Mouse (Mus musculus): ENCODE results near the gene U2surp. TPM values are rescaled to one million over a fixed set of nuclear protein-coding genes. Genes with fewer than 3 reads are reported as not detected.

Gene U2surp
- total and polyA plus RNA-seq, 3 experiments: 69.0 to 244 (median 72.1) TPM

DNA sequence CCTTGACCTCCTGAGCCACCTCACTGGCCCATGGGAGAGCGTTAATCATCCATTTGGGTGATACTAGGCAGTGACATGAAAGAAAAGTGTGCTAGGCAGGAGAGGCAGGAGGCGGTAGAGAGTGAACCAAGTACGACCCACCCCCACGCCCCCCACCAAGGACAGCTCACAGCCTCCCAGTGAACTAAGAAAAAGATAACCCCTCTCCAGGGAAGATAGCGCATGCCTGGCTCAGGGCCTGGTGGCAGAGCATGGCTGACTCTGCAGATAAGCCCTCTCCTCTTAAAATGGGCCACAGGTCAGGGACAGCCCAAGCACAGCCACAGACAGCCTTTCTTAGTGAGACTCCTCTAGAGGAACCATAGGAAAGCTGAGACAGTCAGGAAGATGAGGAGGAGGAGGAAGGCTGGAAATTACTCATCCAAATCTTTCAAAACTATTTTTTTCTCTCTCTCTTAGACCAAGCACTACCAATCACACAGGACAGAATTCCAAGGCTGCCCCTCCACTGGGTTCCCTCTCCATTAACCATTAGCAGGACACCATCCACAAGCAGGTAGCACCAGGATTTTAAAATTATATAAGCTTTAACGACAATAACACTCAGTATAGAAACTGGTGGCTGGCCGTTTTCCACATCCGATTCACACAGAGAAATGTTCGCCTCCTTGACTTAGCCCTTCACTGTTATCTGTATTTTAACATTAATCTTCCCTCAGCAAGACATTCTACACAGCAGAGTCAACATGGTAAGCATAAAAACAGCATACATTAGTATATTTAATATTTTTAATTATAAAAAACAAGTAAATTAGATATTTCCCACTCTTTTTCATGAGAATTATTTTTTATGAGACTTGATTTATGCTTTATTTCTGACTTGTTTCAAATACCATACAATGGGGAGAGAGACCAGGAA lies 39.3 kb upstream of the U2surp start (continued):
- TF ChIP-seq SIN3A (IDR thresholded peaks at IDR 0.05; ENCODE audit: low read length): peak; percentile 73
- peak; percentile 91 to 92 for TF ChIP-seq EP300 (IDR thresholded peaks at IDR 0.05; ENCODE audit: low read depth in 1 of 2, low read length in 2 of 2)
- peak; percentile 80 for TF ChIP-seq RCOR1 (IDR thresholded peaks at IDR 0.05; ENCODE audit: low read depth, low read length)
- no peak for TF ChIP-seq RAD21 (IDR thresholded peaks at IDR 0.05; ENCODE audit: low read depth, low read length)
- TF ChIP-seq MAZ (IDR thresholded peaks at IDR 0.05; ENCODE audit: low read depth, low read length): peak; percentile 96
- TF ChIP-seq MEF2A (IDR thresholded peaks at IDR 0.05; ENCODE audit: extremely low read depth, insufficient replicate concordance, low read depth, low read length, poor library complexity, severe bottlenecking): no peak
- TF ChIP-seq MAX (IDR thresholded peaks at IDR 0.05; ENCODE audit: low read length): peak; percentile 64; the same call in 1 of the 2 replicates
- no peak for TF ChIP-seq USF1 (IDR thresholded peaks at IDR 0.05; ENCODE audit: low read depth, low read length)
- TF ChIP-seq BHLHE40 (IDR thresholded peaks at IDR 0.05; ENCODE audit: borderline replicate concordance, low read depth, low read length): no peak
- peak; percentile 86 for TF ChIP-seq ETS1 (IDR thresholded peaks at IDR 0.05; ENCODE audit: low read depth, low read length)
- TF ChIP-seq SMC3 (IDR thresholded peaks at IDR 0.05; ENCODE audit: low read depth, low read length): no peak
- TF ChIP-seq USF2 (IDR thresholded peaks at IDR 0.05; ENCODE audit: borderline replicate concordance in 1 of 2, insufficient read depth in 1 of 2, low read depth in 1 of 2, low read length in 2 of 2): no peak
- no peak for TF ChIP-seq ZC3H11A (IDR thresholded peaks at IDR 0.05; ENCODE audit: low read depth, low read length)
- TF ChIP-seq JUND (IDR thresholded peaks at IDR 0.05; ENCODE audit: low read depth, low read length): 0 out of 2 replicates have a peak, but pooled peaks have one; percentile 44
- TF ChIP-seq CTCF (IDR thresholded peaks at IDR 0.05 in 2 of 3, conservative IDR thresholded peaks at IDR 0.05 in 1 of 3; ENCODE audit: control insufficient read depth in 1 of 3, insufficient read depth in 1 of 3, low read depth in 2 of 3, low read length in 3 of 3, poor library complexity in 1 of 3, severe bottlenecking in 1 of 3): peak in 2 of 3 experiments; percentile 19 to 33; a peak in 4 of 6 replicates
- no peak for TF ChIP-seq UBTF (IDR thresholded peaks at IDR 0.05; ENCODE audit: borderline replicate concordance, insufficient read depth, low read depth, low read length)
- TF ChIP-seq ZMIZ1 (IDR thresholded peaks at IDR 0.05; ENCODE audit: low read depth, low read length): 0 out of 2 replicates have a peak, but pooled peaks have one; percentile 61
- no peak; the same call in 1 of the 2 replicates for TF ChIP-seq HCFC1 (IDR thresholded peaks at IDR 0.05; ENCODE audit: low read depth, low read length)
- peak; percentile 43; the same call in 1 of the 2 replicates for TF ChIP-seq MYC (IDR thresholded peaks at IDR 0.05; ENCODE audit: low read depth, low read length)
- TF ChIP-seq TAL1 (IDR thresholded peaks at IDR 0.05; ENCODE audit: low read length): peak; percentile 79
- TF ChIP-seq E2F4 (IDR thresholded peaks at IDR 0.05; ENCODE audit: borderline replicate concordance, low read depth, low read length): no peak
